ENCODE assay signal across 23 mouse cellular contexts in genomic region chr11:58829764-58830163, GRCm38 (mm10). TPM values are rescaled to one million over a fixed set of nuclear protein-coding genes. Genes with fewer than 3 reads are reported as not detected.
"Had no signal": no experiment of that assay in that cellular context is flagged by ENCODE, and none has a peak within 500 bp of the region (broad histone marks: within the 10 kb centered on the region; RNA-seq: fewer than 3 reads in every experiment).

No protein-coding gene starts in this region.

- ATAC-seq: midbrain, embryonic 15.5 days had no signal

- H3K4me2 ChIP-seq: limb, embryonic 13.5 days; liver, embryonic 13.5 days; midbrain, embryonic 12.5 days; midbrain, embryonic 15.5 days; neural tube, embryonic 12.5 days; neural tube, embryonic 15.5 days had no signal

- H3K9me3 ChIP-seq: limb, embryonic 10.5 days; limb, embryonic 13.5 days; liver, embryonic 13.5 days; midbrain, embryonic 12.5 days; midbrain, embryonic 15.5 days; neural tube, embryonic 12.5 days; neural tube, embryonic 15.5 days had no signal

- H3K4me3 ChIP-seq: limb, embryonic 10.5 days; limb, embryonic 13.5 days; liver, embryonic 13.5 days; midbrain, embryonic 12.5 days; midbrain, embryonic 15.5 days; neural tube, embryonic 12.5 days; neural tube, embryonic 15.5 days had no signal

- H3K36me3 ChIP-seq: limb, embryonic 10.5 days; limb, embryonic 13.5 days; liver, embryonic 13.5 days; midbrain, embryonic 12.5 days; midbrain, embryonic 15.5 days; neural tube, embryonic 12.5 days; neural tube, embryonic 15.5 days had no signal

- H3K9ac ChIP-seq: limb, embryonic 13.5 days; liver, embryonic 13.5 days; midbrain, embryonic 12.5 days; midbrain, embryonic 15.5 days; neural tube, embryonic 12.5 days; neural tube, embryonic 15.5 days had no signal

- H3K4me1 ChIP-seq: limb, embryonic 10.5 days; limb, embryonic 13.5 days; liver, embryonic 13.5 days; midbrain, embryonic 12.5 days; midbrain, embryonic 15.5 days; neural tube, embryonic 12.5 days; neural tube, embryonic 15.5 days had no signal

- H3K27me3 ChIP-seq: limb, embryonic 13.5 days; liver, embryonic 13.5 days; midbrain, embryonic 12.5 days; midbrain, embryonic 15.5 days; neural tube, embryonic 12.5 days; neural tube, embryonic 15.5 days had no signal

- DNase-seq: kidney, adult 11 months; kidney, adult 9 months; kidney, postnatal 14 days; kidney, postnatal 4 days; liver; liver, embryonic 13.5 days; lung, adult 2 months; lung, postnatal 14 days; lung, postnatal 4 days; right cerebral cortex, adult 18-20 months; right cerebral cortex, postnatal 14 days; right cerebral cortex, postnatal 4 days had no signal

- H3K27ac ChIP-seq: limb, embryonic 10.5 days; limb, embryonic 13.5 days; liver, embryonic 13.5 days; midbrain, embryonic 12.5 days; midbrain, embryonic 15.5 days; neural tube, embryonic 12.5 days; neural tube, embryonic 15.5 days; stomach, postnatal 0 days had no signal

RNA-seq across cellular contexts. Expression of gene Olfr312, which starts 0.7 kb away (rescaled TPM):
- polyA plus RNA-seq: kidney, embryonic 16.5 days; limb, embryonic 10.5 days; limb, embryonic 13.5 days; liver, embryonic 13.5 days; liver, embryonic 16.5 days; lung, adult 2 months; lung, embryonic 16.5 days; midbrain, embryonic 12.5 days; midbrain, embryonic 15.5 days; neural tube, embryonic 12.5 days; neural tube, embryonic 15.5 days; stomach, embryonic 14.5 days; stomach, postnatal 0 days had no signal

RNA-seq across cellular contexts. Expression of gene Olfr311, which starts 9.3 kb away (rescaled TPM):
- polyA plus RNA-seq: kidney, embryonic 16.5 days; limb, embryonic 10.5 days; limb, embryonic 13.5 days; liver, embryonic 13.5 days; liver, embryonic 16.5 days; lung, adult 2 months; lung, embryonic 16.5 days; midbrain, embryonic 12.5 days; midbrain, embryonic 15.5 days; neural tube, embryonic 12.5 days; neural tube, embryonic 15.5 days; stomach, embryonic 14.5 days; stomach, postnatal 0 days had no signal

RNA-seq across cellular contexts. Expression of gene Olfr313, which starts 15.0 kb away (rescaled TPM):
- polyA plus RNA-seq: kidney, embryonic 16.5 days; limb, embryonic 10.5 days; limb, embryonic 13.5 days; liver, embryonic 13.5 days; liver, embryonic 16.5 days; lung, adult 2 months; lung, embryonic 16.5 days; midbrain, embryonic 12.5 days; midbrain, embryonic 15.5 days; neural tube, embryonic 12.5 days; neural tube, embryonic 15.5 days; stomach, embryonic 14.5 days; stomach, postnatal 0 days had no signal

RNA-seq across cellular contexts. Expression of gene Fam183b, which starts 28.0 kb away (rescaled TPM):
- polyA plus RNA-seq: limb, embryonic 10.5 days; limb, embryonic 13.5 days; liver, embryonic 13.5 days had no signal
